Mouse (Mus musculus) liver, embryonic 11.5 days (tissue): ENCODE data around the gene Ankrd24. TPM values are rescaled to one million over a fixed set of nuclear protein-coding genes. Genes with fewer than 3 reads are reported as not detected.

Experiments used
- polyA plus RNA-seq: library from polyadenylated mRNA; unstranded; fragments of >200 nt; fragmentation: Nextera tagmentation; extraction: Ambion mirVana; gene quantifications from 2 replicates; pipeline ENCODE4 v1.2.1, GENCODE M21; 2014

Ankrd24 gene
- polyA plus RNA-seq, 1 experiment from 2014 or later: 3.6 TPM

Other genes with a start within 250 kb of the Ankrd24 start
- gene Dohh, start 244.1 kb upstream of the Ankrd24 start, polyA plus RNA-seq: 97.4 and 99.3 TPM in 2 replicates
- 1.3 and 1.9 TPM in 2 replicates for gene Gm48551, start 244.1 kb upstream of the Ankrd24 start, polyA plus RNA-seq
- 0.62 and 0.67 TPM in 2 replicates for gene Gm48552, start 239.5 kb upstream of the Ankrd24 start, polyA plus RNA-seq
- 3.8 and 4.5 TPM in 2 replicates for gene Smim24, start 235.5 kb upstream of the Ankrd24 start, polyA plus RNA-seq
- 15.4 and 21.4 TPM in 2 replicates for gene Nfic, start 172.9 kb upstream of the Ankrd24 start, polyA plus RNA-seq
- 0.12 TPM in 1 of 2 replicates, not detected in the other for gene Celf5, start 145.8 kb upstream of the Ankrd24 start, polyA plus RNA-seq
- gene Ncln, start 132.1 kb upstream of the Ankrd24 start, polyA plus RNA-seq: 92.2 and 97.9 TPM in 2 replicates
- 4.5 and 4.6 TPM in 2 replicates for gene S1pr4, start 128.4 kb upstream of the Ankrd24 start, polyA plus RNA-seq
- 10.1 and 11.3 TPM in 2 replicates for gene Gna15, start 104.3 kb upstream of the Ankrd24 start, polyA plus RNA-seq
- gene Gna11, start 83.3 kb upstream of the Ankrd24 start, polyA plus RNA-seq: 46.4 and 47.0 TPM in 2 replicates
- 213 and 229 TPM in 2 replicates for gene Aes, start 69.1 kb upstream of the Ankrd24 start, polyA plus RNA-seq
- 5.1 and 6.9 TPM in 2 replicates for gene Tle2, start 54.0 kb upstream of the Ankrd24 start, polyA plus RNA-seq
- 13.2 and 16.7 TPM in 2 replicates for gene Tle6, start 27.5 kb upstream of the Ankrd24 start, polyA plus RNA-seq
- 0.81 and 1.1 TPM in 2 replicates for gene BC025920, start 22.3 kb upstream of the Ankrd24 start, polyA plus RNA-seq
- gene Sirt6, start 743 bp upstream of the Ankrd24 start, polyA plus RNA-seq: 22.8 and 22.9 TPM in 2 replicates
- 3.3 and 3.9 TPM in 2 replicates for gene Gm10778, start 20.5 kb downstream of the Ankrd24 start, polyA plus RNA-seq
- 10.5 and 10.9 TPM in 2 replicates for gene Zfp433, start 76.3 kb downstream of the Ankrd24 start, polyA plus RNA-seq
- 4.5 and 5.0 TPM in 2 replicates for gene Gm3055, start 142.6 kb downstream of the Ankrd24 start, polyA plus RNA-seq
- 2.2 and 2.9 TPM in 2 replicates for gene Gm4767, start 183.6 kb downstream of the Ankrd24 start, polyA plus RNA-seq
- 5.1 and 6.1 TPM in 2 replicates for gene Gm32687, start 235.4 kb downstream of the Ankrd24 start, polyA plus RNA-seq